Mouse (Mus musculus) neural tube, embryonic 12.5 days (tissue): ENCODE measurements at regions not wholly inside any gene's neighbourhood (a gene's known extent, or its start where the extent isn't known, plus 50 kb on each side); places are given as distances from the start of the nearest gene placed in this dataset.

Source experiments
- ATAC-seq: fragments of 200-750 bp; cut with Nextera tagmentation; 2 replicates; pipeline ENCODE4 v1.8.0; 2017; ENCODE audit warnings: low read depth, mild to moderate bottlenecking, moderate TSS enrichment, moderate library complexity; ENCODE audit not compliant: low FRiP score
- H3K27ac ChIP-seq: fragments of 300-500 bp; sonication (generic); 2 replicates; pipeline ENCODE4 v1.5.1; 2016
- H3K27me3 ChIP-seq: fragments of 300-500 bp; sonication (generic); replicated peaks from 2 replicates; pipeline ENCODE4 v1.6.1; 2016; ENCODE audit warnings: mild to moderate bottlenecking
- H3K36me3 ChIP-seq: fragments of 300-500 bp; sonication (generic); 2 replicates; pipeline ENCODE4 v1.6.1; 2016; ENCODE audit warnings: mild to moderate bottlenecking
- H3K4me1 ChIP-seq: fragments of 300-500 bp; sonication (generic); 2 replicates; pipeline ENCODE4 v1.6.1; 2016
- H3K4me2 ChIP-seq: fragments of 300-500 bp; sonication (generic); replicated peaks from 2 replicates; pipeline ENCODE4 v1.6.1; 2016; ENCODE audit warnings: mild to moderate bottlenecking
- H3K4me3 ChIP-seq: fragments of 300-500 bp; sonication (generic); 2 replicates; pipeline ENCODE4 v1.5.1; 2016
- H3K9ac ChIP-seq: fragments of 300-500 bp; sonication (generic); 2 replicates; pipeline ENCODE4 v1.6.1; 2016; ENCODE audit warnings: mild to moderate bottlenecking
- H3K9me3 ChIP-seq: fragments of 300-500 bp; sonication (generic); 2 replicates; pipeline ENCODE4 v1.6.1; 2016; ENCODE audit warnings: mild to moderate bottlenecking
- WGBS: fragments of 180-500 bp; shearing (Covaris S2); methylation state at CpG from one replicate; pipeline ENCODE4 v1.1.7; 2016; 5-methylcytosine and 5-hydroxymethylcytosine counted together

- Histone ChIP-seq H3K4me3 (no peak overlapping the region), H3K4me2 (no peak overlapping the region), H3K9me3 (no peaks in the 10 kb centered on the region), H3K27me3 (no peaks in the 10 kb centered on the region), H3K36me3 (no peaks in the 10 kb centered on the region), H3K27ac (no peak overlapping the region), H3K4me1 (no peaks in the 10 kb centered on the region), H3K9ac (no peak overlapping the region)
- 90% methylated on average over 5 of the region's 5 CpGs for WGBS
- ATAC-seq = no peak
These were observed 170.4 kb upstream of the Ptger4 start for GRCm38 (mm10) chr15:5414401-5414800.

- no peak for ATAC-seq
- H3K4me1 ChIP-seq = no peaks in the 10 kb centered on the region
- H3K27ac ChIP-seq = no peak overlapping the region
- no peaks in the 10 kb centered on the region for H3K27me3 ChIP-seq
- H3K4me3 ChIP-seq = no peak overlapping the region
- WGBS = 89% methylated on average over 3 of the region's 3 CpGs
- H3K9ac ChIP-seq = no peak overlapping the region
- no peaks in the 10 kb centered on the region for H3K36me3 ChIP-seq
- H3K9me3 ChIP-seq = no peaks in the 10 kb centered on the region
- H3K4me2 ChIP-seq = no peak overlapping the region
These were observed 172.0 kb upstream of the Ptger4 start for GRCm38 (mm10) chr15:5416031-5416430.

GRCm38 (mm10) chr15:5426641-5427040, 182.7 kb upstream of the Ptger4 start:
- Histone ChIP-seq H3K27ac (no peak overlapping the region), H3K4me1 (no peaks in the 10 kb centered on the region), H3K9me3 (no peaks in the 10 kb centered on the region), H3K27me3 (no peaks in the 10 kb centered on the region), H3K4me2 (no peak overlapping the region), H3K9ac (no peak overlapping the region), H3K4me3 (no peak overlapping the region), H3K36me3 (no peaks in the 10 kb centered on the region)
- no peak for ATAC-seq
- 89% methylated on average over 3 of the region's 3 CpGs for WGBS

DNA sequence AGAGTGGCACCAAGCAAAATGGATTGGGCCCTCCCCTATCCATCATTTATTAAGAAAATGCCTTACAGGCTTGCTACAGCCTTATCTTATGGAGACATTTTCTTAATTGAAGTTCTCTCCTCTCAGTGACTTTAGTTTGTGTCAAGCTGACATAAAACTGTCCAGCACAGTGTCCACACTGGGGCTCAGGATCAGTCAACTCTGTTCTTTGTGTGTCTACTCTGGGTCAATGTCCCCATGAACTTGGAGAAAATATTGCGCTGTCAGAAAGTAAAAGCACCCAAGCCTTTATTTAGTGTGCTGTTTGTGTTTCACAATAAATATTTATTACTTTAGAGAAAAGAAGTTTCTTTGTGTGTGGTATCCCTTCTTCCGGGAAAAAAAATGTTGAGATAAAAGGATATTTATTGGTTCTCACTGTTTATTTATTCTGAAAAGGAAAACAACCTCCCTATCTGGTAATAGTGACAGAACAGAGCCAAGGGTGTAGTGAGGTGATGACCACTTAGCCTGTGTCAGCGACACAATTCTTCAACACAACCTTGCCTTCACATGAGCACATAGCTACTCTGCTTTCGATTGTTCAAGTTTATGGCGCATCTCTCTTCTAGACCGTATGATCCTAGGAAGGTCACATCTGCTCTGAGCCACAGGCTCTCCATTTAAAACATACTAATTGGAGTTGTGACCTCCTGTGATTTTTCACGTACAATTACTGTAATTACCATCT, 183.5 kb upstream of the Ptger4 start:
- WGBS = 88% methylated on average over 7 of the region's 7 CpGs
- Histone ChIP-seq H3K4me2 (no peak overlapping the region), H3K27ac (no peak overlapping the region), H3K9me3 (no peaks in the 10 kb centered on the region), H3K9ac (no peak overlapping the region), H3K27me3 (no peaks in the 10 kb centered on the region), H3K4me1 (no peaks in the 10 kb centered on the region), H3K4me3 (no peak overlapping the region), H3K36me3 (no peaks in the 10 kb centered on the region)
- ATAC-seq = no peak

DNA sequence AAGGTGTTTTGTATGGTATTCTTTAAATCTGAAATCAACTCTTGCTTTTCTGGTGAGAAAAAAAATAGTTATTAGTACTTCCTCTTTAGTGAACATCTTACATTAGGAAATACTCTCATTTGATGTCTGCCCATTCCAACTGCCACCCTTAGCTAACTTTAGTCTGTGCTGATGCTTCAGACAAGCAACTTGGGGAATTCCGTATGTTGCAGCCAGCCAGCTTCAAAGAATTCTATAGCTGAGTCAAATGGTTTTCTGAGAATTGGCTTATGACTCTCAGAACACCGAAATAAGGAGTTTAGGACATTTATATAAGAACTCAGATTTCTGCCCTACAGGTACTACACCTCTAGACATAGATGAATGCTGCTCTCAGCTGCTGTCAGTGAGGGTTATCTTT, 188.0 kb upstream of the Ptger4 start:
- Histone ChIP-seq H3K27me3 (no peaks in the 10 kb centered on the region), H3K9me3 (no peaks in the 10 kb centered on the region), H3K4me3 (no peak overlapping the region), H3K4me2 (no peak overlapping the region), H3K4me1 (no peaks in the 10 kb centered on the region), H3K9ac (no peak overlapping the region), H3K36me3 (no peaks in the 10 kb centered on the region), H3K27ac (no peak overlapping the region)
- no peak for ATAC-seq
- WGBS = 86% methylated on average over 2 of the region's 2 CpGs

DNA sequence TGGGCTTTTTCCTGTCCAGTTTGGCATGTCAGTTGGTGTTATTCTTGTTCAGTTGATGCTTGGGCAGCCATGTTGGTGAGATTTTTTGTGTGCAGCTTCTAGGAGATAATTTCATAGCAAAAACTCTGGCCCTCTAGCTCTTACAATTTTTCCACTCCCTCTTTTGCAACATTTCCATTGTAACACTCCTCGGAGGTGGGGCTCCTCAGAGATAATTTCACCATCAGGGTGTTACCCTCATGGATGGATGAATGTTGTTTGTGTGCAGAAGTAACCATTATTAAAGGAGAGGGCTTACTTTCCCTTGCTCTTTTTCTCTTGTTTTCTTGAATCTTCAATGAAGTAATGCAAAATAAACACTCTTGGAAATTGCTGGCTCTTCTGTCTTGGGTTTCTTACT, 193.0 kb upstream of the Ptger4 start:
- no peaks in the 10 kb centered on the region for H3K4me1 ChIP-seq
- 79% methylated on average over 1 of the region's 1 CpGs for WGBS
- no peak overlapping the region for H3K4me3 ChIP-seq
- no peaks in the 10 kb centered on the region for H3K36me3 ChIP-seq
- H3K9ac ChIP-seq = no peak overlapping the region
- H3K9me3 ChIP-seq = no peaks in the 10 kb centered on the region
- no peaks in the 10 kb centered on the region for H3K27me3 ChIP-seq
- no peak overlapping the region for H3K27ac ChIP-seq
- ATAC-seq = no peak
- H3K4me2 ChIP-seq = no peak overlapping the region

DNA sequence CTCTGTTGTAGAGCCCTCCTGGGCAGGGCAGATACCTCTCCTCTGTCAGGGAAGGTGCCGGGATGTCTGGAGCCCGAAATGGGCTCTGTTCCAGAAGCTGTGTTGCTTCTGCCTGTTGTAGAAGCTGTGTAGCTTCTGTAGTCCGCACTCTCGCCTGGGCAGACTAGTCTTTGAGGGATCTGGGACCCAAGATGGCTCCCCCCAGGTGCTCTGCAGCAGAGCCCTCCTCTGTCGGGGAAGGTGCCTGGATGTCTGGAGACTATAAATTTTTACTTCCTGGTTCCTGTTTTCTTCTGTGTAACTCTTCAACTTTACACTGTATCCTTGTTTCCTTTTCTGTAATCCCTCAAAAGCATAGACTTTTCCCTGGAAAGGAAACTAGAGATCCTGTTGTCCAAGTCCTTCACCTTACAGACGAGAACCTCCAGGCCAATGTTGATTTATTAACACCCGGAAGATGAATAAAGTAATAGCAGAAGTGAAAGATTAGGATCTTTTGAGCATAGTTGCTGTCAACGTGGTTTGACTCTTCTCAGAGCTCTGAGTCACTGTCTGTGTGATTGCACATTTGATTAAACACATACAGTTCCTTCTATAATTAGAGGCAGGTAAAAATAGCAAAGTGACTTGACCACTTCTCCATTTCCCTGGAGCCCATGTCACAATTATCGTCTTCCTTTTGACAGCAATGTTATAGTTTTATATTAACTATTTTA, 202.2 kb upstream of the Ptger4 start:
- no peak for ATAC-seq
- H3K9ac ChIP-seq = no peak overlapping the region
- H3K4me3 ChIP-seq = no peak overlapping the region
- H3K4me2 ChIP-seq = no peak overlapping the region
- H3K36me3 ChIP-seq = no peaks in the 10 kb centered on the region
- H3K27ac ChIP-seq = no peak overlapping the region
- H3K4me1 ChIP-seq = no peaks in the 10 kb centered on the region
- 84% methylated on average over 9 of the region's 9 CpGs for WGBS
- H3K9me3 ChIP-seq = no peaks in the 10 kb centered on the region
- no peaks in the 10 kb centered on the region for H3K27me3 ChIP-seq

GRCm38 (mm10) chr15:5446756-5447314, 202.8 kb upstream of the Ptger4 start:
- 70% methylated on average over 4 of the region's 4 CpGs for WGBS
- ATAC-seq = no peak
- H3K27ac ChIP-seq = no peak overlapping the region
- no peaks in the 10 kb centered on the region for H3K27me3 ChIP-seq
- H3K36me3 ChIP-seq = no peaks in the 10 kb centered on the region
- no peaks in the 10 kb centered on the region for H3K9me3 ChIP-seq
- no peak overlapping the region for H3K4me2 ChIP-seq
- no peak overlapping the region for H3K9ac ChIP-seq
- H3K4me3 ChIP-seq = no peak overlapping the region
- H3K4me1 ChIP-seq = no peaks in the 10 kb centered on the region

DNA sequence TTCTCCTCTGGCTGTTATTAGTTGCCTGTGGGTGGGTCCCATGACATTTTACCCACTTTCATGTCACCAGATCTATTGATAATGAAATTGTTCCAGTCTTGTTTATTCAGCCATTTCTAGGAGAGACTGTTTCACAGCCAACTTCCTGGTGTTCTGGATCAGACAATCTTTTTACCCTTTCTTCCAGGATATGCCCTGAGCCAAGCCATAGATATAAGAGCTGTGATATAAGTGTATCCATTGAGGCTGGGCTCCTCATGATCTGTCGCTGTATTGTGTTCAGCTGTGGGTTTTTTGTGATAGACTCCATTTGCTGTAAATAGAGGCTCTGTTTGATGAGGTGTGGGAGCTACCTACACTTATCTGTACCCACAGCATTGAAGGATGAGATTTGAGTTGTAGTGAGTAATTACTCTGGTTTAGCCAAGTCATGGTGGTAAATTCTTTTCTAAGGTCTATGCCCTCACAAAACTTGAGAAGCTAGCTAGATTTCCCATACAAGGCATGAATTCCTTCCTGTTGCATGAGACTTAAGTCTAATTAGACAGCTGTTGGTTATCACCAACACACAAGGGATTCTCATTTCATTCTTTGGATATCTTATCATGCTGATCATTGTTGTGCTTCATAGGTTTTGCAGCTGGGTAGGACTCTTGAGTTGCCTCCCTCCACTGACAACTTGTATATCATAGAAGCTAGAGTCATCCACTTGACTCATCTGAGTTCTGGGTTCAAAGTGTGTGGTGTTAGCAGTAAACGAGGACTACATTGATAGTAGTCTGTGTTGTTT, 203.9 kb upstream of the Ptger4 start:
- H3K4me1 ChIP-seq = no peaks in the 10 kb centered on the region
- no peak overlapping the region for H3K27ac ChIP-seq
- H3K4me3 ChIP-seq = no peak overlapping the region
- no peaks in the 10 kb centered on the region for H3K36me3 ChIP-seq
- H3K9ac ChIP-seq = no peak overlapping the region
- no peaks in the 10 kb centered on the region for H3K27me3 ChIP-seq
- H3K9me3 ChIP-seq = no peaks in the 10 kb centered on the region
- no peak for ATAC-seq
- WGBS = 88% methylated on average over 2 of the region's 2 CpGs
- H3K4me2 ChIP-seq = no peak overlapping the region

DNA sequence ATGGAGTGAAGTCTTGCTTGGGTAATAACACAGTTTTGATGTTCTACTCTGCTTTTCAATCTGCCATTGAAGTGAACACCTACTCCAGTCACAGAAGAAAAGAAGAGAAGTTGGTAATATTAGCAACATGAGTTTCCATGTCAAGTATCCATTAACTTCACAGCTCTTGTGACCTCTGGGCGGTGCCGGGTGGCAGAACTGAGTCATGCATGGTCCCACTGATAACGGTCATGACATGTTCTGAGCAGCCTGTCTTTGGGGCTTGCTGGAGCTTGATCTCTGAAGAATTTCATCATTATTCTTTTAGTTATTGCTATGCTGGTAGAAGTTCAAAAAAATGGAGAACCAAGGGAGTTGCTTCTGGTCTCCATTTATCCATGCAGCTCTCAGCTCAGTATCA, 215.1 kb upstream of the Ptger4 start:
- 92% methylated on average over 3 of the region's 3 CpGs for WGBS
- Histone ChIP-seq H3K4me2 (no peak overlapping the region), H3K4me3 (no peak overlapping the region), H3K27me3 (no peaks in the 10 kb centered on the region), H3K36me3 (no peaks in the 10 kb centered on the region), H3K4me1 (no peaks in the 10 kb centered on the region), H3K9me3 (no peaks in the 10 kb centered on the region), H3K9ac (no peak overlapping the region), H3K27ac (no peak overlapping the region)
- ATAC-seq = no peak

DNA sequence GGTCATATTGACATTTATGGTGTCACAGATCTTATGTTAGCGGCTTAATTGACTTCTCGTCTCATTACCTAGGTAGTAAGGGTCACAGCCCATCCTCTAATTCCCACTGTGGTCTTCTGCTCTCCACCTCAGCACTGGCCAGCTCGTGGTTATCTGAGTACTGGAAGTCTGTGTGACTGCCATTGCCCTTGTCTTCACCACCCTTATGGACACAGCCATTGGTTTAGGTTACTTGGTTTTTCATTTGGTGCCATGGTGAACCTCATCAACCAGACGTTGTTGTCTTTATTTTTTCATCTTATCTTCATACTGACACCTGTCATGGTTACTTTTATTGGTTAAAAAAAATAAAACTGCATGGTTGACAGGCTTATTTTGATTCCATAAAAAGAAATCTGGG, 215.6 kb upstream of the Ptger4 start:
- Histone ChIP-seq H3K36me3 (no peaks in the 10 kb centered on the region), H3K9ac (no peak overlapping the region), H3K27ac (no peak overlapping the region), H3K9me3 (no peaks in the 10 kb centered on the region), H3K27me3 (no peaks in the 10 kb centered on the region), H3K4me2 (no peak overlapping the region), H3K4me3 (no peak overlapping the region), H3K4me1 (no peaks in the 10 kb centered on the region)
- WGBS = 90% methylated on average over 4 of the region's 4 CpGs
- ATAC-seq = no peak

- H3K4me1 ChIP-seq = no peaks in the 10 kb centered on the region
- no peak overlapping the region for H3K4me2 ChIP-seq
- H3K4me3 ChIP-seq = no peak overlapping the region
- H3K36me3 ChIP-seq = no peaks in the 10 kb centered on the region
- H3K27ac ChIP-seq = no peak overlapping the region
- 77% methylated on average over 3 of the region's 3 CpGs for WGBS
- ATAC-seq = no peak
- no peaks in the 10 kb centered on the region for H3K27me3 ChIP-seq
- H3K9ac ChIP-seq = no peak overlapping the region
- H3K9me3 ChIP-seq = no peaks in the 10 kb centered on the region
These were observed 218.7 kb upstream of the Ptger4 start for GRCm38 (mm10) chr15:5462651-5463050.
